Mouse (Mus musculus): ENCODE data around the gene Comt. TPM values are rescaled to one million over a fixed set of nuclear protein-coding genes. Genes with fewer than 3 reads are reported as not detected.

Gene Comt
- polyA plus RNA-seq, 1 experiment from 2014 or later, result 83.5 TPM

DNA sequence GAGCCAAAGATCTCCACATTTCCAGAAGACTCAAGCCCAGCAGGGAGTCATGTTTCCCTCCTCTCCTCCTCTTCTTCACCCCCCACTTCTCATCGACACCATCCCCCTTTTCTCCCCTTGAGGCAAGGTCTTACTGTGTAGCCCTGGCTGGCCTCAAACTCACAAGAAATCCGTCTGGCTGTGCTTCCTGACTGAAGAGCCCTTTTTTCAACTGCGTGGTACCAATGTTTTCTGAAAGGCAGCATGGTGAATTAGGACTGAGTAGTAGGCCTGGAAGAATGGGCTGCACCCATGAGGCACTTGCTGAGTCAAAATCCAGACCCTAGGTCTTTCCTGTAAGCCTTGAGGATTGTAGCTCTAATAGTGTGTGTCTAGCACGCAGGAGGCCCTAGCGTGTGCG is 36.3 kb downstream of the Comt start:
- no peaks in the 10 kb centered on the region for H3K9me3 ChIP-seq
- 70% methylated on average over 6 of the region's 6 CpGs for WGBS
- no peaks in the 10 kb centered on the region for H3K36me3 ChIP-seq
- H3K4me1 ChIP-seq, result peaks cover 61% of the 10 kb centered on the region
- H3K4me3 ChIP-seq, result no peak overlapping the region
- 0 out of 2 replicates have a peak, but pooled peaks cover 6% of the 10 kb centered on the region for H3K27me3 ChIP-seq (ENCODE audit: insufficient read depth, poor library complexity, severe bottlenecking)
- DNase-seq (ENCODE audit: low spot score), result no peak
- no peak overlapping the region for H3K27ac ChIP-seq

DNA sequence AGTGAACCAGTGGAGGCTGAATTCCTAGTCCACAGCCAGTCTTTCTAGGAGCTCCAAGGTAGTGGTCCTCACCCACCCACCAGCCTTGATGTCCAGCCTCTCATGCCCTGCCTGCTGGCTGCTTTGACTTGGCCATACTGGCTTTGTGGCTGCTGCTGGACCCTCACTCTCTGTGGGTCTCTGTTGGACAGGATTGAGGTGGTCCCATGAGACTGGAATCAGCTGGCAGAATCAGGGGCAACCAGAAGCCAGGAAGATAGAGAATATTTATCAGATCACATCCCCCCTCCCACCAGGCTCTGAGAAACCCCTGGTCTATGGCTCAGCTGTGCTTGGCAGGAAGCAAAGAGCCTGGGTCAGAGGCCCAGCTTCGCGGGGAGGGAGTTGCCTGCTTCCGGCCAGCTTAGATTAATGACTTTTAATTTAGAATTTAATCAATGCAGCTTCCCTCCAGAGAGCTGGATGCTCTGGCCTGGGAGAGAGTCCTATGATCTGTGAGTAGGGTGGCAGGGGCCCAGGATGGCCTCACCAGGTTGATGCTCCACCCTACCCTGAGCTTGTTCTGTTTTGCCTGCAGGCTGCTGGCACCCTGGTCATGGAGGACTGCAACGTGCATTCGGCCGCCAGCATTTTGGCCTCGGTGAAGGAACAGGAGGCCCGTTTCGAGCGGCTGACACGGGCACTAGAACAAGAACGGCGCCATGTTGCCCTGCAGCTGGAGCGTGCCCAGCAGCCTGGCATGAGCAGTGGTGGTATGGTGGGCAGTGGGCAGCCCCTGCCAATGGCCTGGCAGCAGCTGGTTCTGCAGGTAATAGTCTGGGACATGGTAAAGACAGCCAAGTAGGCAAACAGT is 37.8 kb downstream of the Comt start:
- peak overlapping the region; percentile 80 for H3K27ac ChIP-seq
- 86% methylated on average over 14 of the region's 14 CpGs for WGBS

DNA sequence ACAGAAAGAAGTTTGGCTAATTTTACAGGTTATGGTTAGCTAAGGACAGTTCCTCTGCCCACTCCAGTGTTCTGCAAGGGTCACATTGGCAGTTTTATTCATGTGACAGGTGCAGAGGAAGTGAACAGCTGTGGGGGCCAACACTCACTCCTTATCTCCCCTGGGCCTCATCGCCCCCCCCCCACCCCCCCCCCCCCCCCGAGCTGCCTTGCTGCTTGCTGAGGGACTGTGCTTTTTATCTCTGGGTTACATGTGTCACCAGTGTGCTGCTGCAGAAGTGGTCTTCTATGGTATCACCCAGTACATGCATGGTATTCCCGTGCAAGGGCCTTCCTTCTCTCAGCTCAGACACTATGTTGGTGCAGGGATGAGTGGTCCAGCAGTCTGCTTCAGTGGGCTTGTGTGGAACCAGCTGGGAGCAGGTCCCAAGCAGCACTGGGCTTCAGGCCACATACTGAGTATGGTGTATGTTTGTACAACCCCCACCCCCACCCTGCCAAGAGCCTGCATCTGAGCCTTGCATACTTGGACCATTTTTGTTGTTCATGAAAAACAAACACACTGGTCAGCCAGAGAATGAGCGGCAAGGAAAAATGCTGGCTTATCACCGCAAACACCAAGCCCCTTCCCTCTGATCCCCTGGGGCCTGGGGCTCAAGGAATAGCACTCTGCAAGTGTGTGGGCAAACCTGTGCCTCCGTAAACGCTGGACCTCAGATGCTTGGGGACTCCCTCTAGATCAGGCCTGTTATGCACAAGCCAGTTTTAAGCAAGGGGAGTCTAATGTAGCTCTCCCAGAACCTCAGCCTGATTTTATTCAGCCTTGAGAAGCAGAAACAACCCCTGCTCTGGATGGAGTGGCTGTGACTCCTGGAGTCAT is 38.7 kb downstream of the Comt start:
- 20% methylated on average over 6 of the region's 7 CpGs for WGBS

More for the DNA sequence above, 37.8 kb downstream of the Comt start:
- Histone ChIP-seq H3K9me3 (no peaks in the 10 kb centered on the region), H3K36me3 (no peaks in the 10 kb centered on the region), H3K4me3 (no peak overlapping the region), H3K27me3 (ENCODE audit: insufficient read depth, poor library complexity, severe bottlenecking) (0 out of 2 replicates have a peak, but pooled peaks cover 6% of the 10 kb centered on the region), H3K4me1 (peaks cover 51% of the 10 kb centered on the region)
- DNase-seq (ENCODE audit: low spot score), result peak; percentile 76

DNA sequence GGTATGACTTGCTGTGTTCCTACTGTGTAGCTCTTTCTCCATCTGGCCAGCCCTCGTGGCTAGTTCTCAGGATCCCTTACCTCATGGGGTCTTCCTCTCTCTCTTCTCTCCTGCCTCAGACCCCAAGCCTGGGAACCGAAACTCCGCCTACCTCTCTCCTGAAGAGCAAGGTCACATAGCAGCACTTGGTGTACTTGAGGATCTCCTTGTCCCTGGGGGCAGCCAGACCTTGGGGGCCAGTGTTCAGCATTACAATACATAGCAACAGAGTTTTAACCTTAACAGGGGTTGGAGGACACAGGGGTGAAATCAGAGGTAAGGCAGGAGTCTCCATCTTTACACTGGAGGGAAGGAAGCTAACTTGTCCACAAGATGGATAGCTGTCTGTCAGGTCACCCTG is 39.7 kb downstream of the Comt start:
- H3K4me3 ChIP-seq, result no peak overlapping the region
- peak overlapping the region; percentile 80 for H3K27ac ChIP-seq
- WGBS, result 30% methylated on average over 3 of the region's 3 CpGs
- H3K9me3 ChIP-seq, result no peaks in the 10 kb centered on the region
- H3K4me1 ChIP-seq, result peaks cover 47% of the 10 kb centered on the region
- 0 out of 2 replicates have a peak, but pooled peaks cover 6% of the 10 kb centered on the region for H3K27me3 ChIP-seq (ENCODE audit: insufficient read depth, poor library complexity, severe bottlenecking)
- DNase-seq (ENCODE audit: low spot score), result no peak
- no peaks in the 10 kb centered on the region for H3K36me3 ChIP-seq

More for the DNA sequence above, 38.7 kb downstream of the Comt start:
- H3K4me1 ChIP-seq, result peaks cover 51% of the 10 kb centered on the region
- no peaks in the 10 kb centered on the region for H3K9me3 ChIP-seq
- 0 out of 2 replicates have a peak, but pooled peaks cover 6% of the 10 kb centered on the region for H3K27me3 ChIP-seq (ENCODE audit: insufficient read depth, poor library complexity, severe bottlenecking)
- H3K4me3 ChIP-seq, result no peak overlapping the region
- no peaks in the 10 kb centered on the region for H3K36me3 ChIP-seq
- peak; percentile 88 for DNase-seq (ENCODE audit: low spot score)
- H3K27ac ChIP-seq, result peak overlapping the region; percentile 80

DNA sequence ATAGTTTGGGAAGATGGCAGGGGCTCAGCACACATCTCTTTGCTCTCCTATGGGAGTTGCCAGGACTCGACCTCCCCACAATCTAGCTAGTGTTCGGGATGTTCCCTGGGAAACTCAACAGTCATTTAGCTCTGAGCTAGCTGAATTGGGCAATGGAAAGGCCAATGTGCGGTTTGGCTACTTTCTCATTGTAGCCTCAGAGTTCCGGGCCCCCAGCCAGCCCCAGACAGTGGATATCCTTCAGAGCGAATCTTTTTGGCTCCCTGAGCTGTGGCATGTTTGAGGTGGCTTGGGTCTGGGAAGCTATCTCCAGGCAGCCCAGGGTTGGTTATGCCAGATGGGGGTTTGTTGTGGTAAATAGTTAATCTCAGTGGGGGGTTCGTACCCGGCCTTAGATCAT is 40.2 kb downstream of the Comt start:
- no peaks in the 10 kb centered on the region for H3K9me3 ChIP-seq
- H3K36me3 ChIP-seq, result no peaks in the 10 kb centered on the region
- 79% methylated on average over 7 of the region's 7 CpGs for WGBS
- no peak overlapping the region for H3K4me3 ChIP-seq
- H3K27ac ChIP-seq, result no peak overlapping the region; the same call in 1 of the 2 replicates
- H3K27me3 ChIP-seq (ENCODE audit: insufficient read depth, poor library complexity, severe bottlenecking), result 0 out of 2 replicates have a peak, but pooled peaks cover 6% of the 10 kb centered on the region
- H3K4me1 ChIP-seq, result peaks cover 51% of the 10 kb centered on the region
- no peak for DNase-seq (ENCODE audit: low spot score)

DNA sequence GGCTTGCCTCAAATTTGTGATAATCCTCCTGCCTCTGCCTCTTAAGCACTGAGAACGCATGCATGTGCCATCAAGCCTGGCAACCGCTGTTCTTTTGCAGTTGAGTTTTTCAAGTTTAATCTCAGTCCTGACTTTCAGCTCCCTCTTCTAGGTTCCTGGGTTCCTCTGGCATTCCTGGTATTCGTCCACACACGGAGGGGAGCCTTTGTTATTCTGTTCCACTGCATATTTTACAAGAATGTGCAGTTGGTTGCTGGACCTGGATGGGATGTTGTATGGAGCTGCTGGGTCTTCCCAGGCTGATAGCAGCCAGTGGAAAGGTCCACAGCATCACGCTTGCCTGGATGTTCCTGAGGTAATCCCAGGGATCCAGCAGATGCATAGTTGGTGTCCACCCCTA is 41.2 kb downstream of the Comt start:
- Histone ChIP-seq H3K4me3 (no peak overlapping the region), H3K4me1 (peaks cover 52% of the 10 kb centered on the region), H3K27ac (no peak overlapping the region), H3K9me3 (no peaks in the 10 kb centered on the region), H3K36me3 (no peaks in the 10 kb centered on the region), H3K27me3 (ENCODE audit: insufficient read depth, poor library complexity, severe bottlenecking) (0 out of 2 replicates have a peak, but pooled peaks cover 6% of the 10 kb centered on the region)
- WGBS, result 67% methylated on average over 5 of the region's 5 CpGs
- DNase-seq (ENCODE audit: low spot score), result no peak

DNA sequence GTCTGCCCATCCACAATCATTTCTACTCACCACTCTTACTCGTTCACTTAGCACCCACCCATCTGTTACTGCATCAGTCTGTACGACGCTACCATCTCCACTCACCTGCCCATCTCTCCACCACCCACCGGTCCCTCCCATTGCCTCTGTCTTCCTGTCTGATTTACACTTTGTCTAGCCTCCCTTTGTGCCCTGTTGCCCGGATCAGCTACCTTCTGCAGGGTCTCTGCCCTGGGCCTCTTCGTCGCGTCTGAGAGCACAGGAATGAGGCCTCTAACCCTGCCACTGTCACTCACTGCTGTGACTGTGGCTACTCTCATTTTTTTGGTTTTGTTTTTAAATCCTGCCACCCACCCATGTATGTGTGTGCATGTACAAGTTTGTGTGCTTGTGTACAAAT is 42.0 kb downstream of the Comt start:
- 86% methylated on average over 8 of the region's 8 CpGs for WGBS
- H3K4me1 ChIP-seq, result peaks cover 54% of the 10 kb centered on the region
- no peaks in the 10 kb centered on the region for H3K9me3 ChIP-seq
- no peak overlapping the region for H3K27ac ChIP-seq
- no peaks in the 10 kb centered on the region for H3K36me3 ChIP-seq
- no peak overlapping the region for H3K4me3 ChIP-seq
- DNase-seq (ENCODE audit: low spot score), result no peak
- 0 out of 2 replicates have a peak, but pooled peaks cover 2% of the 10 kb centered on the region for H3K27me3 ChIP-seq (ENCODE audit: insufficient read depth, poor library complexity, severe bottlenecking)

DNA sequence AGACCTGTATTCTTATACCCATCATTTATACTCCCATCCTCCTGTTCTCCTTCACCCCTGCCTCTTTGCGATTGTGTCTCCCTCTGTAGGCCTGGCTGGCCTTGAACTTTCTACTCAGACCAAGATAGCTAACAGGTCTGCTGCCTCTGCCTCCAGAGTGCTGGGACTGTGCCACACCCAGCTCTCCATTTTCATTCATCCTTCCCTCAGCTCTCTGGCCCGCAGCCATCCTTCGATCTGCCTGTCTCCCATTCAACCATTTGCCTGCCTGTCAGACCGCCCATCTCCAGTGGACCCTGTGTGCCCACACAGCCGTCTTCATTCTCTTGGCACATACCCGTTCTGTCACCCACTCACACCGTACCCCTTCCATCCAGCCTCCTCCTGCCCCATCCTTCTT is 42.4 kb downstream of the Comt start:
- no peak for DNase-seq (ENCODE audit: low spot score)
- Histone ChIP-seq H3K4me3 (no peak overlapping the region), H3K27ac (0 out of 2 replicates have a peak overlapping the region, but pooled peaks have one; percentile 54), H3K27me3 (ENCODE audit: insufficient read depth, poor library complexity, severe bottlenecking) (no peaks in the 10 kb centered on the region), H3K4me1 (peaks cover 57% of the 10 kb centered on the region), H3K36me3 (no peaks in the 10 kb centered on the region), H3K9me3 (no peaks in the 10 kb centered on the region)
- WGBS, result 81% methylated on average over 7 of the region's 7 CpGs

DNA sequence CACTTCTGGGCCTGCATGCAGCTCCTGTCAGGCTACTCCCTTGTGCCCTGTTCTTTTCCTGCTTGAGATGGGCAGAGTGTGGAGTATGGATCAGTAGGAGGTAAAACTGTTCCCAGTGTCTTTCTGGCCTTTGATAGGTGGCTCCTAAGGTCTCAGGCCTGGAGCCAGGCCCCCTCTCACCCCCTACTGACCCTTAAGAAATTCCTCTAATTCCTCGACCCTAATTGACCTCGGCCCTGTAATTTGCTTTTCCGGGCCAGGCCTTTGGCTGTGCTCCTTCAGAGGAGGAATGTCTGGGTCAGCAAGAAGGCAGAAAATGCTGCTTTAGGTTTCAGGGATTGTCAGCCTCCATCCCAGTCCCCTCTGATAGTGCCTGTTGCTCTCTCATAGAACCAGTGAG is 42.9 kb downstream of the Comt start:
- H3K9me3 ChIP-seq, result no peaks in the 10 kb centered on the region
- WGBS, result 24% methylated on average over 3 of the region's 3 CpGs
- peaks cover 55% of the 10 kb centered on the region for H3K4me1 ChIP-seq
- no peak for DNase-seq (ENCODE audit: low spot score)
- no peaks in the 10 kb centered on the region for H3K27me3 ChIP-seq (ENCODE audit: insufficient read depth, poor library complexity, severe bottlenecking)
- no peaks in the 10 kb centered on the region for H3K36me3 ChIP-seq
- H3K4me3 ChIP-seq, result no peak overlapping the region
- peak overlapping the region; percentile 54 for H3K27ac ChIP-seq

DNA sequence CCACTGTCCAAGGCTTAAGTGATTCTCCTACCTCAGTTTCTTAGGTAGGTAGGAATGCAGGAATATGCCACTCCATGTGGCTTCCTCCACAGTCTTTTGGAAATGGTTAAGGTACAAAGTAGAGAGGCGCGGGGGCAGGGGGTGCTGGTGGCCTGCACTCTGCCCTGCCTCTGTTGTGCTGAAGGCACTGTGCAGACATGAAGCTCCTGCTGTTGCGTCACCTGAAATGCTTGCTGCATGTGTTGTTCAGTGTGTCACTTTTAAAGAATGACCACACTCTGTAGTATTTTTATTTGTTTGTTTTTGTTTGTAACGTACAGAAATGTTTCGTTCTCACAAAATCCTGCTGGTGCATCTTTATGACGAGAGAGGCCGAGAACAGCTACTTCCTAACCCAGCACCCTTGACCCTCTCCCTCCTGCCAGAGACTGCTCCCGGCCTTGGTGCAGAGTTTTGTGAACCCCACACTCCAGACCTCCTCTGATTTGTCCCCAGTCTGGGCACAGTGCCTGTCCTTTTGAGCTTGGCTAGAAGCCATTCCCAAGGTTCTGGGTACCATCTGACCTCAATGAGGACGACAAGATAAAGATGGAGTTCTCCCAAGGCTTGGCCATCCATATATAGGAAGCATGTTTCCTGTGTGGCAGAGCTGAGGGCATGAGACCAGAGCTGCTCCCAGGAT is 43.5 kb downstream of the Comt start:
- no peaks in the 10 kb centered on the region for H3K9me3 ChIP-seq
- peaks cover 50% of the 10 kb centered on the region for H3K4me1 ChIP-seq
- no peaks in the 10 kb centered on the region for H3K36me3 ChIP-seq
- H3K4me3 ChIP-seq, result no peak overlapping the region
- DNase-seq (ENCODE audit: low spot score), result no peak
- 79% methylated on average over 9 of the region's 9 CpGs for WGBS
- H3K27ac ChIP-seq, result peak overlapping the region; percentile 54
- no peaks in the 10 kb centered on the region for H3K27me3 ChIP-seq (ENCODE audit: insufficient read depth, poor library complexity, severe bottlenecking)

DNA sequence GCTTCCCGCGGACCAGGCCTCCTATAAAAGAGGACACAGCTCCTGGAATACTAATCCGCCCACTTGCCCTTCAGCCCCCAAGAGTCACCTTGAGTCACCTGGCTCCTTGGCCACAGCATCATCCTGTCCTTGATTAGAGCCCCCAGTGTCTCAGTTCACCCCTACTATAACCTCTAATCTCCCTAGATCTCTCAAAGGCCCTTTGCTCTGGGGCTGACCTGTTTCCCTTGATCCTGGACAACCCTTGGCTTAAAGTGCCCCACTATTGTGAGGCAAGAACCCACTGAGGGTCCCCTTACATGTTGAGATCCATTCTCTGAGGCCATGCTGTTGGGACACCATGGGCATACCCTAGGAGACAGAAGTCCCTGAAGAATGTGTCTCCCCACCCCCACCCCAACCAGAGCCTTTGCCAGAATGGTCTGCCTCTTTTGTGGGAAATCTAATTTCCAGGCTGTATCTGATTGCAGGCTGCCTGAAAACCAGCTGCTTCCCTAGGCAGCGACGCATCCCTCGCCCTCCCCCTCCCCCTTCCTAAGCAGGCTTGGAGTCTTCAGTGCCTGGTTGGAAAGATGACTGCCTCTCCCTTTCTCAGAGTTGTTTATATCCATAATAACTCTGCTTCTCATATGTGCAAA is 44.9 kb downstream of the Comt start:
- H3K4me1 ChIP-seq, result peaks cover 44% of the 10 kb centered on the region
- H3K36me3 ChIP-seq, result no peaks in the 10 kb centered on the region
- no peak overlapping the region for H3K4me3 ChIP-seq
- 49% methylated on average over 6 of the region's 6 CpGs for WGBS
- no peak overlapping the region for H3K27ac ChIP-seq
- H3K27me3 ChIP-seq (ENCODE audit: insufficient read depth, poor library complexity, severe bottlenecking), result no peaks in the 10 kb centered on the region
- H3K9me3 ChIP-seq, result no peaks in the 10 kb centered on the region
- DNase-seq (ENCODE audit: low spot score), result no peak

DNA sequence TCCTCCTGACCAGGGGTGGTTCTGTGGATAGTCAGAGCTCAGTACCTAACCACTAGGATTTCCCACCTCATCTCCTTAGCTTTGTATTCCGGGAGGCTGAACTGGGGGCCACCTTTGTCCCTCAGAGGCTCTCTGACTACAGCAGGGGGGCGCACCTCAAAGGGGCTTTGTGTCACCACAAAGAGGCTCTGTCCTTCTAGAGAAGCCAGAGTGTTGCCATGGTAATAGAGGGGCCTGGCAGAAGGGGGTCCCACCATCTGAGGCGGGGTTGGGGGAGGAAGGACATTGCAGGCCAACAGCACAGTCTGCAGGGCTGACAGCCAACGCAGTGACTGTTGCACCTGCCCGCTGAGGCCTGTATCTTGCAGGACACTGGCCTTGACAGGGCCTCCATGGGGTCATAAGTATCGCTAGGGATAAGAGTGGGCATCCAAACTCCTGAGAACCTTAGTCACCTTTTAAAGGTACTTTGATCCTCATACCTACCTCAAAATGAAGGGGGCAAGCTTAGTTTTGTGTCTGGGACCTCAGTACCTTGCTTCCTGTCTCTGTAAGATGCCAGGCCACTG is 46.1 kb downstream of the Comt start:
- Histone ChIP-seq H3K4me3 (no peak overlapping the region), H3K27ac (0 out of 2 replicates have a peak overlapping the region, but pooled peaks have one; percentile 16), H3K4me1 (peaks cover 44% of the 10 kb centered on the region), H3K36me3 (no peaks in the 10 kb centered on the region), H3K27me3 (ENCODE audit: insufficient read depth, poor library complexity, severe bottlenecking) (no peaks in the 10 kb centered on the region), H3K9me3 (no peaks in the 10 kb centered on the region)
- WGBS, result 59% methylated on average over 6 of the region's 6 CpGs
- no peak for DNase-seq (ENCODE audit: low spot score)

Data from heart, embryonic 10.5 days (tissue).